Mouse (Mus musculus) cerebellum, adult 2 months (tissue): ENCODE data around the gene Nfkb1. TPM values are rescaled to one million over a fixed set of nuclear protein-coding genes. Genes with fewer than 3 reads are reported as not detected.

Source experiments
- DNase-seq, 2 experiments: peaks; one replicate each; pipeline ENCODE4 v3.0.0; 2021
- H3K27ac ChIP-seq: fragments of 200-500 bp; 2 replicates; pipeline ENCODE4 v1.5.1; 2012; ENCODE audit warnings: low read length, control low read depth, inconsistent platforms; ENCODE audit not compliant: insufficient read depth
- H3K27me3 ChIP-seq: fragments of 200-500 bp; 2 replicates; pipeline ENCODE4 v1.6.1; 2012; ENCODE audit warnings: inconsistent platforms, mild to moderate bottlenecking, low read length, moderate library complexity; ENCODE audit not compliant: control insufficient read depth, insufficient read depth
- H3K4me1 ChIP-seq: fragments of 200-500 bp; 2 replicates; pipeline ENCODE4 v1.6.1; 2011; ENCODE audit warnings: low read length; ENCODE audit not compliant: control insufficient read depth, insufficient read depth
- H3K4me3 ChIP-seq: fragments of 200-500 bp; replicated peaks from 2 replicates; pipeline ENCODE3; 2011; ENCODE audit warnings: mild to moderate bottlenecking, low read depth, low read length, control low read depth; ENCODE audit not compliant: insufficient read depth
- CTCF ChIP-seq: fragments of 200-500 bp; IDR thresholded peaks from 2 replicates; pipeline ENCODE4 v1.5.1; 2011; ENCODE audit warnings: low read depth, mild to moderate bottlenecking, control low read depth, low read length, moderate library complexity, borderline replicate concordance; ENCODE audit not compliant: insufficient read depth
- POLR2A ChIP-seq: fragments of 200-500 bp; IDR thresholded peaks from 2 replicates; pipeline ENCODE4 v1.6.1; 2011; ENCODE audit warnings: low read length, control low read depth, borderline replicate concordance; ENCODE audit not compliant: insufficient read depth
- WGBS: fragments of 180-500 bp; shearing (Covaris S2); methylation state at CpG from one replicate; pipeline ENCODE4 v1.1.7; 2018; 5-methylcytosine and 5-hydroxymethylcytosine counted together
- polyA plus RNA-seq: library from polyadenylated mRNA; depleted of rRNA; stranded (reverse); fragments of >200 nt; gene quantifications from 2 replicates; pipeline ENCODE4 v1.2.3, GENCODE M21; 2012

Gene Nfkb1
- polyA plus RNA-seq, 1 experiment: 32.7 TPM

DNA sequence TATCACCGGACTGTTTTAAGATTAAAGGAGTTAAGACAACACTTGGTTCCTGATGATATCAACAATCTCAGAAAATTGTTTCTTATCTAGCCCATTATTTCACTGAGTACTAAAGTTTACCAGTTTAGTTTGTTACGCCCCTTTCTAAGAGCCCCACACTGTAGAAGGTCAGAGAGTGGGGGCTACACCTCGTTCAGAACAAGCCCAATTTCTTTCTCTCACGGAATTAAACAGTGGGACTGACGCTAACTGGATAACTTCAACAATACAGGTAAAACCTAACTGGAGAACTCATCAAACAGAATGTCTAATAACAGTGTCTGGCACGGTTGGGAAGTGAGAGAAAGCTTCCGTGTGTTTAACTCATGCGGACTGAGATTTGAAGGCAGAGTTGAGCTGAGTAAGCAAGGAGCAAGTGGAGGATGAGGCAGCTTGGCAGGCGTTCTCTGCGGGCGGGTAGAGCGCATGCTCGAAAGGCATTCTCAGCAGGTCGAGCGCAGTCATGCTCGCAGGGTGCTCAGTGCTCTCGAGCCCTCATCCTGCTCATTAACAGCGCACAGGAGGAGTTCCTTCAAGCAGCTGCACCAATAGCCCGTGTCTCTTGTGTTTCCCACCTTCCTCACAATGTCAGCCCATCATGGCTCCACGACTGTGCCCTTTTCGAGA is 60.8 kb downstream of the Nfkb1 start:
- peak; percentile 29 to 30 for DNase-seq
- TF ChIP-seq CTCF (no peak), POLR2A (no peak)

DNA sequence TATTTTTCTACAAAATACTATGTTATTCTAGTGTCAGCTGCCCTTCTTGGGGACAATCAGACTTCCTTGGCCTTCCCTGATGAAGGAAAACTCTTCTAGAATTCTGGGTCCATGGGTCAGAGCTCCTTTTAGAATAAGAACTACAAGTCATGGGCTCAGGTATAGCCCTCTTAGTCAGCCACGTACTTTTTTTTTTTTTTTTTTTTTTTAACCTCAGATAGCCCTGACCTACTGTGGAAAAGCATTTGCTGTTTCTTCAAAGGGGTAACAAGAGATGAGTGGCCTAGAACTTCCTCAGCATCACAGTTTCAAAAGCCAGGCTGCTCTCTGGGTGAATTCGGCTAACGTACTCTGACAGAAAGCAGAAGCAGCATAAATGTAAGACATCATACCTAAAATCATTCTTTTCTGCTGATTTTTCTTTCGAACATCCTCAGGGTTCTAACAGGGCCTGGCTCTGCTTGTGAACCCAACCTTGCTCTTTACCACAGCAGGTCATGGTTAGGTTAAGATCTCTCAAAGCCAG is 61.5 kb downstream of the Nfkb1 start:
- DNase-seq: no peak
- Histone ChIP-seq H3K4me1 (no peaks in the 10 kb centered on the region), H3K27ac (no peak overlapping the region), H3K27me3 (no peaks in the 10 kb centered on the region), H3K4me3 (no peak overlapping the region)
- TF ChIP-seq POLR2A (no peak), CTCF (no peak)
- 94% methylated on average over 4 of the region's 4 CpGs for whole genome bisulfite sequencing

More for the DNA sequence above, 60.8 kb downstream of the Nfkb1 start:
- H3K4me3 ChIP-seq: no peak overlapping the region
- no peak overlapping the region for H3K27ac ChIP-seq
- 65% methylated on average over 21 of the region's 21 CpGs for WGBS
- no peaks in the 10 kb centered on the region for H3K4me1 ChIP-seq
- H3K27me3 ChIP-seq: no peaks in the 10 kb centered on the region

DNA sequence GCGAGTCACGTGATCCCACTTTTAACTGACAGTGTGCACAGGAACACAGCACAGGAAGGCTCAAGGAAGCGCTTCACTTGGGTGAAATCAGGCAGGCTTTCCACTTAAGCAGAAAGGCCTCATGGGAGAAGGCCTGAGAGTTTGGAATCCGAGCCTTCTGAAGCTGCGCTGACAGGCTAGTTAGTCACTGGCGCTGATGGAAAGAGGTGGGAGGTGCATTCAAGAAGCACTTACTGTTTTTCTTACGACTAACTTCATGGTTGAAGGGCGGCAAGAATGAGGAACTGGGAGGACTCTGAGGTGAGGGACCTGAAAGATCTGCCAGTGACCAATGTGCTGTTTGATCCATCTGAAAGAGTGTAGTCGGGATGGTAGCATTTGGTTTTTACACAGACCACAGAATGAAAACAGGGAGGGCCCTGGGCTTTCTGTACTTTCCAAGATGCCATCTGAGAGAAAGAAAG is 62.6 kb downstream of the Nfkb1 start:
- no peak for DNase-seq
- no peak overlapping the region for H3K4me3 ChIP-seq
- TF ChIP-seq CTCF: no peak
- TF ChIP-seq POLR2A: no peak
- H3K27me3 ChIP-seq: no peaks in the 10 kb centered on the region
- H3K4me1 ChIP-seq: no peaks in the 10 kb centered on the region
- WGBS: 88% methylated on average over 9 of the region's 9 CpGs
- no peak overlapping the region for H3K27ac ChIP-seq

DNA sequence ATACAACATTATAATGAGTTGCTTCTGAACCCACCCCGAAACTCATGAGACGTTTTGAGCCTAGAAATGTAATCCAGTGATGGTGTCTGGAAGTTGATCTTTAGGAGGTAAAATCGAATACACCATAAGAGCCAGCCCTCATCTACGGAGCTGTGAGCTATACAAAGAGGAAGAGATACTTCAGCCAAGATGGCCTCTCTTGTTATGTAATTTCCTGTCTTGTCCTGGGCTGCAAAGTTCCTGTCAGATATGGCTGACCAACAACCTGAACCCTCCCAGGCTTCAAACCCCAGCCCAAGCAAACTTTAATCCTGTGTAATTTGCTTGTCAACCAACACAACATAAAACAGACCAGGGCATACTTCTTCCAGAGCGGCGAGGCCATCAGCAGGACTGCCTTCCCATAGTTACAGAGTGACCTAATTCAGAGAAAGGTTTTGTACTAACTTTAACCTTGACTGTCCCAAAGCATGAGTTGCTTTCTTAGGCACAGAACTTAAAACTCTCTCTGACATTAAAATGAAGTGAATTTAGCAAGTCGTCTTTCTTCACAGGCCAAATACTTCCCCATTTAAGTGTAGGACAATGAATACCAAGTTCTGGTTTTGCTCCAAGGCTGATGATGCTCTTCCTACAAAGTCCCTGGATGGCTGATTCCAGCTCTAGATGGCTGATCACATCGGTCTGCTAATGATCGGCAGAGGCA is 63.2 kb downstream of the Nfkb1 start:
- Histone ChIP-seq H3K27me3 (no peaks in the 10 kb centered on the region), H3K4me3 (no peak overlapping the region), H3K27ac (no peak overlapping the region), H3K4me1 (no peaks in the 10 kb centered on the region)
- TF ChIP-seq POLR2A: no peak
- TF ChIP-seq CTCF: no peak
- DNase-seq: no peak
- WGBS: 94% methylated on average over 9 of the region's 9 CpGs

DNA sequence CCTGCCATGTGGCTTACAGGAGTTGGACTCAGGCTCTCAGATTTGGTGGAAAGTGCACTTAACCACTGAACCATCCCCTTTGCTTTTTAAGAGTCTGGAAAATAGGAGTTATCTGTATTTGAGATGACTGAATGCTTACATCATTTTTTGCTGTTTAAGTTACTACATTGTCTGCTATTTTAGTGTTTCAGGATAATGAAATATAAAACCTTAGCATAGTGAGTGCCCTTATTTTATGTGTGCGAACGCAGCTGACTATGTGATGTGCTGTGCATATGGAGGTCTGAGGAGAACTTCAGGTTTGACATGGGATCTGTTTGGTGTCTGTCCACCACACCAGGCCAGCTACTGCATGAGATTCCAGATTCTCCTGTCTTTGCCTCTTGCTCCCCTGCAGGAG is 66.1 kb downstream of the Nfkb1 start:
- H3K27me3 ChIP-seq: no peaks in the 10 kb centered on the region
- no peaks in the 10 kb centered on the region for H3K4me1 ChIP-seq
- H3K4me3 ChIP-seq: no peak overlapping the region
- no peak for DNase-seq
- TF ChIP-seq POLR2A (no peak), CTCF (no peak)
- H3K27ac ChIP-seq: no peak overlapping the region
- WGBS: 99% methylated on average over 2 of the region's 2 CpGs

DNA sequence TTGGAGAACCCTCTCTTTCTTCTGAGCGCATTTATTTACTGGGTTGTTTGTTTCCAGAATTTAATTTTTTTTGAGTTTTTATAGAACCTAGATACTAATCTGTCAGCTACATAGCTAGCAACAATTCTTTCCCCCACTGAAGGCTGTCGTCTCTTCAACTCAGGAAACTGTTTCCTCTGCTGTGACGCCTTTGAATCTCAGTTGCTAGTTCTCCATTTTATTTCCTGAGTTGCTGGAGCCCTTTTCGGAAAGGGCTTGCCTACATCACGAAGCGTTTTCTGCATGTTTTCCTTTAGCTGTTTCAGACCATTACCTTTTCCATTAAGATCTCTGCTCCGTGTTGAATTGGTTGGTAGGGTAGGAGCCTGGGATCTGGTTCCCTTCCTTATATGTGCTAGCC is 74.6 kb downstream of the Nfkb1 start:
- WGBS: 96% methylated on average over 7 of the region's 7 CpGs
- H3K27me3 ChIP-seq: no peaks in the 10 kb centered on the region
- H3K4me3 ChIP-seq: no peak overlapping the region
- TF ChIP-seq POLR2A (no peak), CTCF (no peak)
- H3K4me1 ChIP-seq: no peaks in the 10 kb centered on the region; the same call in 1 of the 2 replicates
- no peak overlapping the region for H3K27ac ChIP-seq
- no peak for DNase-seq

DNA sequence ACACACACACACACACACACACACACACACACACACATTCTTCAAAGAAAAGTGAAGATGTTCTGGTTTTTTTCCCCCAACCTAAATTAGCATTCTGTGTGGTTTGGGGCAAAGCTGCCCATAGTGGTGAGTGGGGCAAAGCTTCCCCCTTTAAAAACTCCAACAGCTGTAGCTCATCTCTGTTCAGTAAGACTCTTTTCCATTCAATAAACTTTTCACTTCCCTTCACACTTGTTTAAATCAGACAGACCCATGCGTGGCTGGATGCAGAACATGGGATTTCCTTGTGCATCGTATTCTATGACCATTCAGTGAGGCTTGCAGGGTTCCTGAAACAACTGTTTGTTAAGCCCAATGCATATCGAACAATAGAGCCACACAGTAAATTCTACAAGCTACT is 77.0 kb downstream of the Nfkb1 start:
- no peak for DNase-seq
- no peaks in the 10 kb centered on the region; the same call in 1 of the 2 replicates for H3K4me1 ChIP-seq
- TF ChIP-seq POLR2A: no peak
- no peak for TF ChIP-seq CTCF
- no peaks in the 10 kb centered on the region for H3K27me3 ChIP-seq
- H3K27ac ChIP-seq: no peak overlapping the region
- H3K4me3 ChIP-seq: no peak overlapping the region
- 87% methylated on average over 3 of the region's 3 CpGs for WGBS
